Mouse (Mus musculus) embryonic facial prominence, embryonic 15.5 days (tissue): ENCODE data around the gene Pde4c. TPM values are rescaled to one million over a fixed set of nuclear protein-coding genes. Genes with fewer than 3 reads are reported as not detected.

Experiments
- ATAC-seq: fragments of 200-750 bp; cut with Nextera tagmentation; 2 replicates; pipeline ENCODE4 v1.8.0; 2017; ENCODE audit warnings: low read depth, moderate TSS enrichment; ENCODE audit not compliant: insufficient number of reproducible peaks, low FRiP score, low TSS enrichment
- H3K27ac ChIP-seq: fragments of 300-500 bp; sonication (generic); replicated peaks from 2 replicates; pipeline ENCODE4 v1.5.1; 2015; ENCODE audit warnings: mild to moderate bottlenecking, inconsistent platforms
- H3K27me3 ChIP-seq: fragments of 300-500 bp; sonication (generic); 2 replicates; pipeline ENCODE4 v1.6.1; 2015; ENCODE audit warnings: inconsistent platforms
- H3K36me3 ChIP-seq: fragments of 300-500 bp; sonication (generic); 2 replicates; pipeline ENCODE4 v1.6.1; 2015; ENCODE audit warnings: mild to moderate bottlenecking, inconsistent platforms
- H3K4me1 ChIP-seq: fragments of 300-500 bp; sonication (generic); 2 replicates; pipeline ENCODE4 v1.6.1; 2015; ENCODE audit warnings: inconsistent platforms
- H3K4me2 ChIP-seq: fragments of 300-500 bp; sonication (generic); replicated peaks from 2 replicates; pipeline ENCODE4 v1.6.1; 2015; ENCODE audit warnings: mild to moderate bottlenecking, inconsistent platforms
- H3K4me3 ChIP-seq: fragments of 300-500 bp; sonication (generic); replicated peaks from 2 replicates; pipeline ENCODE4 v1.5.1; 2015; ENCODE audit warnings: mild to moderate bottlenecking, inconsistent platforms
- H3K9ac ChIP-seq: fragments of 300-500 bp; sonication (generic); 2 replicates; pipeline ENCODE4 v1.6.1; 2015; ENCODE audit warnings: inconsistent platforms
- H3K9me3 ChIP-seq: fragments of 300-500 bp; sonication (generic); replicated peaks from 2 replicates; pipeline ENCODE4 v1.6.1; 2016; ENCODE audit warnings: inconsistent platforms
- WGBS: fragments of 180-500 bp; shearing (Covaris S2); methylation state at CpG from one replicate; pipeline ENCODE4 v1.1.7; 2015; 5-methylcytosine and 5-hydroxymethylcytosine counted together
- microRNA-seq: library from miRNA; unstranded; fragments of <30 nt; microRNA quantifications from one replicate; pipeline ENCODE4, GENCODE M21; 2016; ENCODE audit warnings: borderline number of aligned reads
- polyA plus RNA-seq: library from polyadenylated mRNA; unstranded; fragments of >200 nt; fragmentation: Nextera tagmentation; extraction: Ambion mirVana; gene quantifications from 2 replicates; pipeline ENCODE4 v1.2.1, GENCODE M21; 2015

The Pde4c gene
- polyA plus RNA-seq, 1 experiment from 2014 or later = 0.29 TPM

DNA sequence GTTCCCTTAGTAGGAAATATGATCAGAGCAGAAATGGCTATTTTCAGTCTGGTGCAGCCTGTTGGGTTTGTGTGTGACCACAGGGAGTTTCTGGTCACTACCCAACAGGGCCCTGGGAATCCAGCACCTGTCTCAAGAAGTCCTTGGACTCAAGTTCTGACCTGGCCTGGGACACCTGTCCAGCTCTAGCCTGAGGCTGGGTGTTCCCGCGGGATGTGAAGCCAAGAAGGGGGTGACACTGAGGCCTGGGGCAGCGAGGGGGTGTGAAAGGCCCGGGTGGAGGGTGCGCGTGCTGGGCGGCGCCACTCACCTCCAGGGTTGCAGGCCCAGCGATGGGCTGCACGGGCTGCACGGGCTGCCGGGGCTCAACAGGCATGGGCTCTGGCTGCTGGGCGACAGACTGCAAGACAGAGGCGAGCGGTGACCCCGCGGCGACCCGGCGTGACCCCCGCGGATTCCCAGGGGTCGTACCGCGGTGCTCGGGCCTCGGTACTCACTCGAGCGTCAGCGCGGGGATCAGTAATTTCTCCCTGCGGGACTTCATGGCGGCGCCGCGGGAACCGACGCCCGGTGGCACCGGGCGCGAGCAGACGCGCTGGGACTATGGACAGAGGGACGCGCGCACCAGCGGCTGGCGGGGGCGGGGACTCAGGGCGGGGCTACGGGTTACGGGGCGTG is 73.0 kb downstream of the Pde4c start:
- WGBS = 2% methylated on average over 54 of the region's 54 CpGs
- H3K4me2 ChIP-seq = peak overlapping the region; percentile 94
- H3K27ac ChIP-seq = 0 out of 2 replicates have a peak overlapping the region, but pooled peaks have one; percentile 13

DNA sequence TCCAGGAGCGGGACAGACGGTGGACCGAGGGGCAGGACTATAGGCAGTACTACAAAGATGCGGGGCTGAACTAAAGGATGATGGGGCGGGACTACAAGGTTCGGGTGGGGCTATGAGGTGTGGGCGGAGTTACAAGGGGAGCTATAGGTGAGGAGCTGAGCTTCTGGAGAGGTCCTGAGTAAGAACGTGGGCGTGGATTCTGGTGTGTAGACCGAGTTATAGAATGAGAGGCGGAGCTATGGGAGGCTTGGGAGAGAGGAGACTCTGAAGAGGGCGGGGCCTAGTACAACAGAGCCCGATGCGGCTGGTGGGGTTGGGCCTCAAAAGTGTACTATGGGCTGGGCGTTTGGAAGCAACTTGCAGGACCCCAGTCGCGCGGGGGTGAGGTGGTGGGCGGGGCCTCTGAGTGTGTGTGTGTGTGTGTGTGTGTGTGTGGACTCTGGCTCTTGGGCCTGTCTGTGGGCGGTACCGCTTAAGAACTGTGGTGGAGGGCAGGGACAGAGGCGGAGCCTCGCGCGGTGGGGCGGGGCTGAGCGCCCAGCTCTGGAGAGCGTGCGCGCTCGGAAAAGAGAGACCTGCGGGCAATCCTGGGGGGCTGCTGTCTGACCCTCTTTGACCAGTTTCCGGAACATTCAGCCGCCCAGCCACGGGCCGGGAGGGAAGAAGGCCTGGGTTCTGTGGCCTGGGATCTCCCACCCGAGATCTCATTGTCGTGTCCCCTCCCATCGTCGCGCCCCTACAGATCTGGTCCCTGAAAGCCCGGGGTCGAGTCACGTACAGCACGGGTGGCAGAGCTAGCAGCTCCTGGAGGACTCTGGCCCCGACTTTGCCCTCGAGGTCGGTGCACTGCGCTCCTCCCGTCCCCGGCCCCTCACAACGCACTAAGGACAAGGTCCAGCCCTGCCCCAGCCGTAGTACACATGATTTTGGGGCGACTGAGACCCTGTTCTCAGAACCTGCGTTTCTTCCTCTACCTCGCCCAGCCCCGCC is 73.9 kb downstream of the Pde4c start:
- Histone ChIP-seq H3K27ac (0 out of 2 replicates have a peak overlapping the region, but pooled peaks have one; percentile 13), H3K36me3 (no peaks in the 10 kb centered on the region), H3K27me3 (peaks cover 40% of the 10 kb centered on the region), H3K9ac (peak overlapping the region; percentile 48), H3K9me3 (no peaks in the 10 kb centered on the region), H3K4me1 (peaks cover 34% of the 10 kb centered on the region), H3K4me3 (peak overlapping the region; percentile 58), H3K4me2 (peak overlapping the region; percentile 94)
- peak; percentile 88 for ATAC-seq
- under 1% methylated on average over 57 of the region's 57 CpGs for WGBS

More for the DNA sequence above, 73.0 kb downstream of the Pde4c start:
- Histone ChIP-seq H3K36me3 (no peaks in the 10 kb centered on the region), H3K4me3 (peak overlapping the region; percentile 58), H3K27me3 (peaks cover 33% of the 10 kb centered on the region), H3K9ac (peak overlapping the region; percentile 48; the same call in 1 of the 2 replicates), H3K4me1 (peaks cover 38% of the 10 kb centered on the region), H3K9me3 (no peaks in the 10 kb centered on the region)
- ATAC-seq = no peak

DNA sequence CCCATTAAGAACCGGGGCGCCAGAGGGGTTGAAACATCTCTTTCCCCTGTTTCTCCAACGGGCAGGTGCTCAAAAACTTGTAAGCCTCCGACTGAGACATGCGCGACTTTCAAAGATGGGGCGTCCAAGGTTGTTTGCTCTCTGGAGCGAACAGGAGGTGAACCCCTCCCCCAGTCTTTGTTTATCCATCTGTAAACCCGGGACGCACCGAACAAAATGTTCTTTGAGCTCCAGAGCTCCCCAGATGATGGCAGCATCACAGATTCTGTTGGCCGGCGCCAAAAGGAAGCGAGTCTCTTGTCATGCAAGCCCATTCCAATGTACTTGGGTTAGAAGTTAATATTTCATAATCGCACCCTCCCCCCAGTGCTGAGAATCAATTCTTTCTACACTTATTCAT is 74.8 kb downstream of the Pde4c start:
- Histone ChIP-seq H3K4me1 (peaks cover 25% of the 10 kb centered on the region), H3K4me3 (peak overlapping the region; percentile 58), H3K36me3 (no peaks in the 10 kb centered on the region), H3K4me2 (peak overlapping the region; percentile 94), H3K9me3 (no peaks in the 10 kb centered on the region), H3K27me3 (peaks cover 40% of the 10 kb centered on the region), H3K27ac (no peak overlapping the region), H3K9ac (no peak overlapping the region)
- 10% methylated on average over 15 of the region's 15 CpGs for WGBS
- ATAC-seq = no peak

DNA sequence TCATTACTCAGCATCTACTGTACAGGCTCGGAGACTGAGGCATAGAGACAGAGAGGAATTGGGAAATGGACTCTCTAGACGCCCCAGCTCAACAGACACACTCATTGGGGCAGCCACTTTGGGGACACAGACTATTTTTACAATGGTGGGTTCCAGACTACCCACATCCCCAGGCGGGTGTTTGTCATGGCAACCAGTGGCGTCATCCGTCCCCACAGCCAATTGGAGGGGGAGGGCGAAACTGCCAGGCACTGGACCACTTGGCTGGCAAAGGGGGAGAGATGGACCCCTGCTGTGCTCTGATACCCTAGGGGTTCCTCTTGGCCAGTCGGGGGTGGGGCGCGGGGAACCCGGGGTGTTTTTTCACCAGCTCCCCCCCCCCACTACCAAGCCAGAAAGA is 77.1 kb downstream of the Pde4c start:
- no peak for ATAC-seq
- Histone ChIP-seq H3K4me1 (peaks cover 37% of the 10 kb centered on the region), H3K27me3 (peaks cover 53% of the 10 kb centered on the region), H3K4me3 (no peak overlapping the region), H3K9ac (no peak overlapping the region), H3K27ac (no peak overlapping the region), H3K36me3 (no peaks in the 10 kb centered on the region), H3K9me3 (no peaks in the 10 kb centered on the region), H3K4me2 (no peak overlapping the region)
- WGBS = 52% methylated on average over 10 of the region's 10 CpGs

Small RNA genes lying within 50 kb of the gene (microRNA-seq; reads per million reads assigned to microRNA genes)
- gene Mir7240 = 0.69 reads per million

Other genes with a start within 250 kb of the Pde4c start
- 27.6 and 28.1 TPM in 2 replicates for gene Klhl26, start 246.8 kb upstream of the Pde4c start, polyA plus RNA-seq
- gene Tmem59l, start 236.4 kb upstream of the Pde4c start, polyA plus RNA-seq = 16.5 and 18.7 TPM in 2 replicates
- gene Crlf1, start 230.6 kb upstream of the Pde4c start, polyA plus RNA-seq = 151 and 159 TPM in 2 replicates
- gene Rex1bd, start 217.0 kb upstream of the Pde4c start, polyA plus RNA-seq = 155 and 174 TPM in 2 replicates
- gene Uba52, start 212.9 kb upstream of the Pde4c start, polyA plus RNA-seq = 940 and 1,016 TPM in 2 replicates
- 310 and 324 TPM in 2 replicates for gene Fkbp8, start 196.0 kb upstream of the Pde4c start, polyA plus RNA-seq
- 57.7 and 59.1 TPM in 2 replicates for gene Kxd1, start 195.8 kb upstream of the Pde4c start, polyA plus RNA-seq
- 19.6 and 22.7 TPM in 2 replicates for gene Ell, start 184.3 kb upstream of the Pde4c start, polyA plus RNA-seq
- 139 and 143 TPM in 2 replicates for gene Isyna1, start 129.3 kb upstream of the Pde4c start, polyA plus RNA-seq
- gene Ssbp4, start 114.8 kb upstream of the Pde4c start, polyA plus RNA-seq = 127 and 130 TPM in 2 replicates
- gene Lrrc25, start 107.6 kb upstream of the Pde4c start, polyA plus RNA-seq = 2.9 and 4.0 TPM in 2 replicates
- gene Gdf15, start 91.3 kb upstream of the Pde4c start, polyA plus RNA-seq = 0.16 TPM in 2 replicates
- gene Pgpep1, start 63.3 kb upstream of the Pde4c start, polyA plus RNA-seq = 52.1 and 56.6 TPM in 2 replicates
- gene Lsm4, start 50.5 kb upstream of the Pde4c start, polyA plus RNA-seq = 243 and 244 TPM in 2 replicates
- gene Jund, start 24.8 kb upstream of the Pde4c start, polyA plus RNA-seq = 97.7 and 99.6 TPM in 2 replicates
- gene Iqcn, start 20.3 kb upstream of the Pde4c start, polyA plus RNA-seq = 0.03 and 0.04 TPM in 2 replicates
- not detected in 2 replicates for gene Gm3336, start 5.2 kb upstream of the Pde4c start, polyA plus RNA-seq
- 22.7 and 28.6 TPM in 2 replicates for gene Rab3a, start 31.0 kb downstream of the Pde4c start, polyA plus RNA-seq
- gene Mpv17l2, start 37.2 kb downstream of the Pde4c start, polyA plus RNA-seq = 41.7 and 42.3 TPM in 2 replicates
- gene Pik3r2, start 53.0 kb downstream of the Pde4c start, polyA plus RNA-seq = 92.5 and 94.3 TPM in 2 replicates
- gene Mast3, start 81.3 kb downstream of the Pde4c start, polyA plus RNA-seq = 19.1 and 20.2 TPM in 2 replicates
- gene Il12rb1, start 84.7 kb downstream of the Pde4c start, polyA plus RNA-seq = 0.26 and 0.28 TPM in 2 replicates
- 9.3 and 10.1 TPM in 2 replicates for gene Arrdc2, start 116.0 kb downstream of the Pde4c start, polyA plus RNA-seq
- gene Kcnn1, start 139.5 kb downstream of the Pde4c start, polyA plus RNA-seq = 3.8 and 5.6 TPM in 2 replicates
- gene Ccdc124, start 150.2 kb downstream of the Pde4c start, polyA plus RNA-seq = 99.6 and 104 TPM in 2 replicates
- 0.45 and 0.64 TPM in 2 replicates for gene Slc5a5, start 169.0 kb downstream of the Pde4c start, polyA plus RNA-seq
- gene Rpl18a, start 173.7 kb downstream of the Pde4c start, polyA plus RNA-seq = 4,781 and 4,906 TPM in 2 replicates
- gene Map1s, start 182.2 kb downstream of the Pde4c start, polyA plus RNA-seq = 50.1 and 50.2 TPM in 2 replicates